Mouse (Mus musculus): ENCODE results near the gene Gnat3.
"Not testable (repeated sequence)": the region's sequence is repeated elsewhere in the genome, so short reads cannot be mapped to it uniquely, and the experiment has no call there.

Gene Gnat3

DNA sequence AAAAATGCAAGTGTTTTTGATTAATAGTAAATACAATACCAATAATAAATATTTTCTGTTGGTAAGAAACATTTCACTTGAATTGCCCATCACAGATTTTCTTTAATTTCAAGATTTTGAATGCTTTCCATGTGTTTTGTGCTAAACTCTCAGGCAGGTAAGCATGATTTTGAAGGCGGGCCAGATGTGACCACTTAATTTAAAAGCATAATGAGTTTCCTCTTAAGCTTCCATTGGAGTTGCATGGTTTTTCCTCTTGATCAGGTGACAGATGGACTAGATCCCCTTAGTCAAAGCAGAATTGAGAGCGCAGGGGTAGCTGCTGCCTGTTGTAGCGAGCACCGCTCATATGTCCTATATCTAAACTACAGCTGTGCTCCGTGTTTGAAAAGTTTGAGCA is at the start of gene Gnat3:
Gene Gnat3 (plus strand): TSS at position 301 of the 400 bp plus-strand sequence.
- DNase-seq = no peak

DNA sequence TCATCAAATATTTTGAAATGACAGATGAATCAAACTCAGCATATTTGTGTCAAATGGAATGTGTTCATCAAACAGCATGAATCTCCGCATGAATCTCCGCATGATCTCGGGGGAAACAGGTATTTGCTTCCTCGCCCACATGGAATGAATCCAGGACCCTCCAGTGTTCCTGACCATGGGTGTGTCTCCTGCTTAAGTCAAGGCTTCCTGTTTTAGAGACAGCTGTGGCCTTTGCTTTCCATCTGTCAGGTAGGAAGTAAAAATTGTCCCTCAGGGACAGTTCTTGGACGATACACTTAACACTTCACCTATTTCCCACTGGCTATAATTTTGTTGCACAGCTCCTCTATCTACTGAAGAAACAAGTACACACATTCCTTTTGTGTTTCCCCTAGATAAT is 43.4 kb upstream of the Gnat3 start:
- DNase-seq = no peak

DNA sequence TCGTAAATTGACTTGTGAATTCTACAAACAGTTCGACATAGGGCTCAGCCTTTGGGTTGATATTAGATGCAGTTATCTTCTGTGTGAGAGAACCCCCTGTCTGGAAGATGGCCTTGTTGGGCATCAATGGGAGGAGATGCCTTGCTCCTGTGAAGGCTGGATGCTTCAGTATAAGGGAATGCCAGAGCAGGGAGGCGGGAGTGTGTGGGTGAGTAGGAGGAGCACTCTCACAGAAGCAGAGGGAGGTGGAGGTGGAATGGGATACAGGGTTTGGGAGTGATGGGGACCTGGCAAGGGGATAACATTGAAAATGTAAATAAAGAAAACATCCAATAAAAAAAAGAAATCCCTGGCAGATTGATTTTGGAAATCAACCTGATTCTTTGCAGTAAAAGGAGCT is 38.7 kb upstream of the Gnat3 start:
- no peak for DNase-seq

DNA sequence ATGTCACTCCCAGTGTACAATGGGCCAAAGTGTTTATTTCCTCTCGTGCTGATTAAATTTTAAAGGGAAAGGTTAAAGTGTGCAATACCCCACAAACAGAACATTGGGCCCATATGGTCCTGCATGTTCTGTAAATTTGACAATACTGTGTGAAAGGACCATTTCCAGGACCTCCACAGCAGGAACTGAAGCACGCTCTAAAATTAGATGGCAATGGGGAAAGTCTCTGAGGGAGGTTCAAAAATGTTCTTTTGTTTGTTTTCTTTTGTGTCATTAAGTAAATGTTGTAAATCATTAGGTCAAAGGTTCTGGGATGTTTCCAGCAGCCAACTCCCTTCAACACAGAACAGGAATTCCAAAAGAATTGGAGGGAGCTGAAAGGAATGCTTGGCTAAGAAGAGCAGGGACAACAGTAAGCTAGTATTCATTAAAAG is 38.2 kb upstream of the Gnat3 start:
- DNase-seq = no peak

GRCm38 (mm10) chr5:17928471-17928870 is 33.9 kb upstream of the Gnat3 start:
- peak; percentile 26 for DNase-seq

GRCm38 (mm10) chr5:17929006-17929567 is 33.3 kb upstream of the Gnat3 start:
- peak; percentile 9 for DNase-seq

GRCm38 (mm10) chr5:17931588-17931987 is 30.8 kb upstream of the Gnat3 start:
- not testable (repeated sequence) for DNase-seq

GRCm38 (mm10) chr5:17934501-17934900 is 27.8 kb upstream of the Gnat3 start:
- DNase-seq = no peak

DNA sequence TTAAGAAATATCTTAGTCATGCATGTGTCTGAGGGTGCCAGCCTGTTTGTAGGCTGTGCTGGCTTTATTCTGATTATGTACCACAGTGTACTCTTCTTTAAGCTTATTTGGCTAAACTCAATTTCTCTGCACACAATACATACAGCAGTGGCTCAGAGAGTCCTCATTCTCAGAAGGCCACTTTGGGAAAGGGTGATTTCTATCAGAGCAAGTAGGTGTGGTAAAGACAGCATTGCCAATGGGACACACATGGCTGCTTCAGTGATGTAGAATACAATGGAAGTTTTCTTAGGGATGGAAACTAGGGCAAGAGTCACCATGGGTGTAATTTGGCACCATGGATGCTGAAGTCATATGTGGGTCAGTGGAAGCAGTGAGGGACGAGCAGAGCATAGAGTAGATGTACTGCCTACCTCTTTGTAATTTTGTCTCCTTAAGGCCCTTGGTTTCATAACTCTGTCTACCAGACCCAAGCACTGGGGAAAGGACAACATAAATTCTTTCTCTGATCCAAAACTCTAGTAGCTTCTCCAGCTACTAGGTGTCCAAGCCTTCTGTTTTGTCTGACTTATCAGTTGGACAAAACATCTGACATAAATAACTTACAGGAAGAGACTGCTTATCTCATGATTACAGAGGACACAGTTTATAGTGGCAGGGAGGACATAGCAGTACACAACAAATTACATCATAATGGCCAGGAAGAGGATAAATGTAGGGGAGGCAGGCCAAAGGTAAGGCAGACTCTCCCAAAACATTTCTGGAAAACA is 24.0 kb upstream of the Gnat3 start:
- no peak for DNase-seq

DNA sequence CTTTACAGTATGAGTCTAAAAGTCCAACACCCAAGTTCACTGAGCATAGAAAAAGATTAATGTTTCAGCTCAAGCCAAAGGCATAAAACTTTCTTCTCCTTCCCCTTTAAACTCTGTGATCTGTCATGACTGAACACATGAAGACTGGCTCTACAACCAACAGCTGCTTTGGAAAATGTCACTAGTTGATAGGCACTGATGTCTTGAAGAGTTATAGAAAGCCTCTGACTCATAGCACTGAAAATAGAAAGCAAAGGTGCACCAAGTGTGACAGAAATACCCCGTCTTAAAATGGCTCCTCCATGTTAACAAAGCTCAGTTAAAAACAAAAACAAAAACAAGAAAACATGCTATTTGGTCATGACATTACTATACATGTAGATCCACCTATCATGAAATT is 5.9 kb upstream of the Gnat3 start:
- DNase-seq = no peak

- no peak for DNase-seq
Observed at GRCm38 (mm10) chr5:17969704-17970390, 7.5 kb downstream of the Gnat3 start.

DNA sequence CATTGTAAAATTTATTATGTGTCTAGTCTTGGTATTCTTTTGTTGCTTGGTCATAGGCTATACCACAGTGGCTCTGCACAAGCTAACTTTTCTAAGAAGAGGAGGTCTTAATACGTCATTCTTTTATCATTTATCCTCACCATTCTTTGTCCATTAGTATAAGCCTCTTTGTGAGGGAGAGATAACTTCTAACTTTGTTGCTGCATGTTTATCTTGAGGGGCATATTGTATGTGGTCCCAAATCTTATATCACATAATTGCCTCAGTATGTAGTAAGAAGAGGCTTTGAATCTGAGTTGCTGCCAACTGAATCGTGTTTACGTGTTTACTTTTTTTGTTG is 8.0 kb downstream of the Gnat3 start:
- no peak for DNase-seq

- no peak for DNase-seq
Observed at GRCm38 (mm10) chr5:17980501-17981121, 18.3 kb downstream of the Gnat3 start.

GRCm38 (mm10) chr5:17982770-17983169 is 20.4 kb downstream of the Gnat3 start:
- DNase-seq = no peak

- no peak for DNase-seq
Observed at GRCm38 (mm10) chr5:17984522-17984921, 22.2 kb downstream of the Gnat3 start.

GRCm38 (mm10) chr5:17986611-17987010 is 24.3 kb downstream of the Gnat3 start:
- no peak for DNase-seq

GRCm38 (mm10) chr5:17990618-17991017 is 28.3 kb downstream of the Gnat3 start:
- no peak for DNase-seq

DNA sequence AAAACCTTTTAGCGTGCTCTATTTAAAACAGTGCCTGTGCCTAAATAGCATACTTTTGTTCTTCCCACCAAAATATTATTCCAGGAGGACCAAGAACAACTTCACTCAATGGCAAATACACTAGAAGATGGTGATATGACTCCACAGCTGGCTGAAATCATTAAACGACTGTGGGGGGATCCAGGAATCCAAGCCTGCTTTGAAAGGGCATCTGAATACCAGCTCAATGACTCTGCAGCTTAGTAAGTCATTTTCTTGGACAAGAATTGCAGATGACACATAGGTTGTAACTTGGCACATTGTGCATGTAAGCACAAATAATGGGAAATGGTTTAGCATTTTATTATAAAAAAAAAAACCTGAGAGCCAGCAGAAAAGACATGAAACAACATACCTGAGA is 37.2 kb downstream of the Gnat3 start:
- no peak for DNase-seq

GRCm38 (mm10) chr5:18000185-18000584 is 37.8 kb downstream of the Gnat3 start:
- DNase-seq = no peak

GRCm38 (mm10) chr5:18001646-18002045 is 39.3 kb downstream of the Gnat3 start:
- no peak for DNase-seq

- no peak for DNase-seq
Observed at GRCm38 (mm10) chr5:18003675-18004074, 41.3 kb downstream of the Gnat3 start.

- DNase-seq = no peak
Observed at GRCm38 (mm10) chr5:18004824-18005611, 42.7 kb downstream of the Gnat3 start.

GRCm38 (mm10) chr5:18006157-18006556 is 43.8 kb downstream of the Gnat3 start:
- no peak for DNase-seq

Data from embryo, embryonic 11 days (tissue).